Mouse (Mus musculus) left cerebral cortex, postnatal 10 days (tissue): Measurements from ENCODE around the gene Apoc2. TPM values are rescaled to one million over a fixed set of nuclear protein-coding genes. Genes with fewer than 3 reads are reported as not detected.

Experiments
- total RNA-seq, 2 experiments: library from RNA; stranded (reverse); gene quantifications; 2 replicates each; pipeline ENCODE4 v1.2.3; 2021

The Apoc2 gene
- total RNA-seq, 2 experiments from 2014 or later, result not detected

Other genes starting within 250 kb of the Apoc2 start
- 100 to 1,000 TPM; 110 to 115 TPM for gene Mark4, start 219.1 kb downstream of the Apoc2 start, total RNA-seq
- gene Exoc3l2, start 214.6 kb downstream of the Apoc2 start, total RNA-seq, result 1 to 10 TPM in 1 of 2 experiments, under 1 TPM in 1; 0.69 to 1.4 TPM
- 1 to 10 TPM; 7.6 to 7.8 TPM for gene Bloc1s3, start 169.6 kb downstream of the Apoc2 start, total RNA-seq
- gene Trappc6a, start 169.5 kb downstream of the Apoc2 start, total RNA-seq, result 10 to 100 TPM; 18.4 to 24.1 TPM
- gene Nkpd1, start 160.1 kb downstream of the Apoc2 start, total RNA-seq, result under 1 TPM; 0.49 to 0.94 TPM
- 10 to 100 TPM; 78.7 to 79.3 TPM for gene Ppp1r37, start 114.9 kb downstream of the Apoc2 start, total RNA-seq
- under 1 TPM; 0.36 to 0.45 TPM for gene Zfp296, start 100.7 kb downstream of the Apoc2 start, total RNA-seq
- 10 to 100 TPM; 51.7 to 55.2 TPM for gene Gemin7, start 100.3 kb downstream of the Apoc2 start, total RNA-seq
- 10 to 100 TPM; 78.0 to 81.5 TPM for gene Clasrp, start 73.5 kb downstream of the Apoc2 start, total RNA-seq
- 1 to 10 TPM; 5.9 to 6.5 TPM for gene Relb, start 48.5 kb downstream of the Apoc2 start, total RNA-seq
- gene Clptm1, start 12.9 kb downstream of the Apoc2 start, total RNA-seq, result 100 to 1,000 TPM; 144 to 147 TPM
- gene Gm44805, start 3.5 kb upstream of the Apoc2 start, total RNA-seq, result not detected
- not detected for gene Apoc4, start 3.5 kb upstream of the Apoc2 start, total RNA-seq
- gene Apoc1, start 14.7 kb upstream of the Apoc2 start, total RNA-seq, result 1 to 10 TPM; 3.1 to 3.3 TPM
- gene Apoe, start 21.2 kb upstream of the Apoc2 start, total RNA-seq, result 1,000 to 10,000 TPM; 1,326 to 1,376 TPM
- gene Tomm40, start 37.5 kb upstream of the Apoc2 start, total RNA-seq, result 100 to 1,000 TPM; 114 to 118 TPM
- 10 to 100 TPM; 18.9 to 22.0 TPM for gene Nectin2, start 72.5 kb upstream of the Apoc2 start, total RNA-seq
- gene Bcam, start 93.1 kb upstream of the Apoc2 start, total RNA-seq, result 10 to 100 TPM; 10.3 to 10.9 TPM
- gene Cblc, start 118.9 kb upstream of the Apoc2 start, total RNA-seq, result not detected
- gene Bcl3, start 144.8 kb upstream of the Apoc2 start, total RNA-seq, result 1 to 10 TPM in 1 of 2 experiments, not detected in 1; 1.0 TPM
- 1 to 10 TPM; 6.3 to 6.7 TPM for gene Gm19345, start 174.1 kb upstream of the Apoc2 start, total RNA-seq
- not detected for gene Ceacam16, start 183.4 kb upstream of the Apoc2 start, total RNA-seq
- gene Ceacam19, start 210.0 kb upstream of the Apoc2 start, total RNA-seq, result not detected
- gene Pvr, start 243.2 kb upstream of the Apoc2 start, total RNA-seq, result 10 to 100 TPM in 1 of 2 experiments, 1 to 10 TPM in 1; 9.8 to 14.1 TPM